17 mouse cellular contexts compared by ENCODE assay signal in the genomic region with DNA sequence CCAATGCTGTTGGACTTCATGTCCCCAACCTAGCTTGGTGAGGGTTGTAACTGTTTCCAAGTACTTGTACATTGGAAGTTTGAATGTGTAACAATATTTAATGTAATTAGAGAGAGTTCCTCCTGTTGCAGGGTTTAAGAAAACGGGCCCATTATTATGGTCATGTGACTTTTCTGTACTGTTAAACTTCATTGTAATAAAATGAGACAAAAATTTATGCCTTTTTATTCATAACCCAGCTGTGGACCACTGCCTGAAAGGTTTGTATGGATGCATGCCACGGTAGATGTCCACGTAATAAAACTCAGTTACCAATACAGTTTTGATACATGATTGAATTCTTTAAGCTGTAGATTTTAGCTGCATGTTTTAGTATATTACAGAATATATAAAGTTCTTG.
"Had no signal": no experiment of that assay in that cellular context is flagged by ENCODE, and none has a peak within 500 bp of the region (broad histone marks: within the 10 kb centered on the region; RNA-seq: fewer than 3 reads in every experiment).

No protein-coding gene starts in this region.

- H3K27me3 ChIP-seq: neural tube, embryonic 12.5 days; neural tube, embryonic 13.5 days; neural tube, embryonic 15.5 days; stomach, embryonic 15.5 days had no signal

- H3K9me3 ChIP-seq: neural tube, embryonic 12.5 days; neural tube, embryonic 13.5 days; neural tube, embryonic 15.5 days; stomach, embryonic 15.5 days had no signal

- H3K4me2 ChIP-seq: neural tube, embryonic 12.5 days; neural tube, embryonic 13.5 days; neural tube, embryonic 15.5 days; stomach, embryonic 15.5 days had no signal

- H3K4me3 ChIP-seq: neural tube, embryonic 12.5 days; neural tube, embryonic 13.5 days; neural tube, embryonic 15.5 days; stomach, embryonic 15.5 days had no signal

- DNase-seq: retina, postnatal 1 day; right cerebral cortex, adult 18-20 months; right cerebral cortex, postnatal 14 days; right cerebral cortex, postnatal 25 days; right cerebral cortex, postnatal 4 days; spleen, adult 18-20 months; thymus, adult 18-20 months; thymus, adult 2 months; thymus, postnatal 14 days; thymus, postnatal 25 days; thymus, postnatal 36 days; thymus, postnatal 4 days had no signal

- H3K9ac ChIP-seq: neural tube, embryonic 12.5 days; neural tube, embryonic 13.5 days; neural tube, embryonic 15.5 days; stomach, embryonic 15.5 days had no signal

- H3K4me1 ChIP-seq: neural tube, embryonic 12.5 days; neural tube, embryonic 13.5 days; neural tube, embryonic 15.5 days; stomach, embryonic 15.5 days had no signal

- H3K27ac ChIP-seq: neural tube, embryonic 12.5 days; neural tube, embryonic 13.5 days; neural tube, embryonic 15.5 days; stomach, embryonic 15.5 days; stomach, postnatal 0 days had no signal
